Mouse (Mus musculus) spleen, adult 2 months (tissue): ENCODE measurements around the gene Hs3st4.

Source experiments
- CTCF ChIP-seq: fragments of 200-500 bp; IDR thresholded peaks from 2 replicates; pipeline ENCODE4 v1.5.1; 2011; ENCODE audit warnings: mild to moderate bottlenecking, inconsistent platforms; ENCODE audit not compliant: insufficient read depth, insufficient read length, insufficient replicate concordance; ENCODE audit errors: extremely low read depth
- POLR2A ChIP-seq: fragments of 200-500 bp; IDR thresholded peaks from 2 replicates; pipeline ENCODE4 v1.6.1; 2011; ENCODE audit warnings: low read depth, low read length, inconsistent platforms

DNA sequence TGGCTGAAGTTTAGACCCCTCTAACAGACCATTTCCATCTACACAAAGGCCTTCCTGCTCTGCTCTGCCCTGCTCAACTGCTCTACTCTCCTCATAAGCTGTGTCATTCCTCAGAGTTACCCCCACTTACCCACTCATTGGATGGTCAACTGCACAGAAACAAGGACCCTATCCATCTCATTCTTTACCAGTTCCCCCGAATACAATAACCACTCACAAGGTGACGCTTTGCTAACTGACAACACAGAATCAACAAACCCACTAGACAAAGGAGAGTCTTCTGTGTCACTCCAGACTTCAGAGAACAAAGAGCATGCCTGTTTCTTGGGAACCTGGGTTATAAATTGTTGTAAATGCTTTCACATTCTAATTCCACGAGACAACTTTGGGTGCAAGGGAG lies 9.5 kb downstream of the Hs3st4 start:
- TF ChIP-seq CTCF, result no peak
- no peak for TF ChIP-seq POLR2A
